Mouse (Mus musculus) limb, embryonic 14.5 days (tissue): ENCODE measurements around the gene Cdk19. TPM values are rescaled to one million over a fixed set of nuclear protein-coding genes. Genes with fewer than 3 reads are reported as not detected.

Source experiments
- ATAC-seq: fragments of 200-750 bp; cut with Nextera tagmentation; 2 replicates; pipeline ENCODE4 v1.8.0; 2017; ENCODE audit warnings: low read depth, moderate number of reproducible peaks, moderate TSS enrichment; ENCODE audit not compliant: low FRiP score
- DNase-seq: peaks from one replicate; pipeline ENCODE4 v3.0.0-alpha.2; 2015; ENCODE audit warnings: low spot score
- H3K27ac ChIP-seq: fragments of 300-500 bp; sonication (generic); replicated peaks from 2 replicates; pipeline ENCODE4 v1.5.1; 2014; ENCODE audit warnings: low read depth, mild to moderate bottlenecking, low read length, moderate library complexity, mixed read lengths
- H3K27me3 ChIP-seq: fragments of 300-500 bp; sonication (generic); 2 replicates; pipeline ENCODE4 v1.6.1; 2014; ENCODE audit warnings: low read length, mixed read lengths; ENCODE audit not compliant: control insufficient read depth, insufficient read depth
- H3K36me3 ChIP-seq: fragments of 300-500 bp; sonication (generic); 2 replicates; pipeline ENCODE4 v1.6.1; 2014; ENCODE audit warnings: mild to moderate bottlenecking, low read length, moderate library complexity, mixed read lengths; ENCODE audit not compliant: control insufficient read depth, insufficient read depth
- H3K4me1 ChIP-seq: fragments of 300-500 bp; sonication (generic); 2 replicates; pipeline ENCODE4 v1.6.1; 2014; ENCODE audit warnings: antibody characterized with exemption, low read length, mixed read lengths; ENCODE audit not compliant: control insufficient read depth, insufficient read depth
- H3K4me2 ChIP-seq: fragments of 300-500 bp; sonication (generic); replicated peaks from 2 replicates; pipeline ENCODE4 v1.6.1; 2014; ENCODE audit warnings: low read depth, mild to moderate bottlenecking, low read length, moderate library complexity; ENCODE audit not compliant: severe bottlenecking
- H3K4me3 ChIP-seq: fragments of 300-500 bp; sonication (generic); replicated peaks from 2 replicates; pipeline ENCODE4 v1.5.1; 2014; ENCODE audit warnings: low read length
- H3K9ac ChIP-seq: fragments of 300-500 bp; sonication (generic); 2 replicates; pipeline ENCODE4 v1.6.1; 2014; ENCODE audit warnings: mild to moderate bottlenecking, low read depth, low read length, moderate library complexity; ENCODE audit not compliant: severe bottlenecking
- H3K9me3 ChIP-seq: fragments of 300-500 bp; sonication (generic); 2 replicates; pipeline ENCODE4 v1.6.1; 2016; ENCODE audit warnings: low read length; ENCODE audit not compliant: control insufficient read depth
- POLR2A ChIP-seq: fragments of 200-500 bp; IDR thresholded peaks from 2 replicates; pipeline ENCODE4 v1.8.0; 2012; ENCODE audit warnings: inconsistent platforms, mild to moderate bottlenecking, moderate library complexity, borderline replicate concordance; ENCODE audit not compliant: insufficient read depth, insufficient read length; ENCODE audit errors: extremely low read depth
- WGBS: fragments of 180-500 bp; shearing (Covaris S2); extraction: QIAGEN DNeasy Blood & Tissue Kit; methylation state at CpG from one replicate; pipeline ENCODE4 v1.1.7; 2014; 5-methylcytosine and 5-hydroxymethylcytosine counted together
- polyA plus RNA-seq, 2 experiments: library from polyadenylated mRNA; depleted of rRNA in 1 of 2; stranded (reverse) in 1 of 2; unstranded in 1 of 2; fragments of >200 nt; fragmentation: Nextera tagmentation in 1 of 2; extraction: Ambion mirVana in 1 of 2; gene quantifications; 2 replicates each; pipeline versions ENCODE4 v1.2.1 to v1.2.3; 2012 to 2014

The Cdk19 gene
- polyA plus RNA-seq, 2 experiments = 12.2 to 13.5 TPM

DNA sequence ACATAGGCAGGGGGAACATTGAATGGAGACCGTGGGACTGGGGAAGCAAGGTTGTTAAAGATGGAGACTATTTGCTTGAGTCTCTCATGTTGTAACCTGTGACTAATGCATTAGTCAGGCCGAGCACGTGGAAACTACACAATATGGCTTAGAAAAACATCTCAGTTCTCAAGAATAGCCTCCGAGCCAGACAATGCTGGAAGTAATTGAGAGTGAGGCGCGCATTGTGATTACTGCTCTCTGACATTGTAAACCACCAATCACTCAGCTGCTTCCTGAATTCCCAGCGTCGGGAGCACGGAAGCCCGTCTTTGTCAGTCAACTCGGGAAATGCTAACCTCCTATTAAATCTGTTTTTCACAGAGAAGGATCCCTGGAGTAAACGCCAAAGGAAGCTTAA, 182.2 kb downstream of the Cdk19 start:
- no peaks in the 10 kb centered on the region for H3K9me3 ChIP-seq
- H3K9ac ChIP-seq = no peak overlapping the region
- ATAC-seq (peak; percentile 46), DNase-seq (no peak)
- H3K4me1 ChIP-seq = peaks cover 5% of the 10 kb centered on the region; the same call in 1 of the 2 replicates
- H3K4me2 ChIP-seq = 0 out of 2 replicates have a peak overlapping the region, but pooled peaks have one; percentile 1
- 41% methylated on average over 12 of the region's 12 CpGs for WGBS
- TF ChIP-seq POLR2A = no peak
- H3K27me3 ChIP-seq = no peaks in the 10 kb centered on the region
- no peaks in the 10 kb centered on the region for H3K36me3 ChIP-seq
- no peak overlapping the region for H3K27ac ChIP-seq
- H3K4me3 ChIP-seq = no peak overlapping the region

DNA sequence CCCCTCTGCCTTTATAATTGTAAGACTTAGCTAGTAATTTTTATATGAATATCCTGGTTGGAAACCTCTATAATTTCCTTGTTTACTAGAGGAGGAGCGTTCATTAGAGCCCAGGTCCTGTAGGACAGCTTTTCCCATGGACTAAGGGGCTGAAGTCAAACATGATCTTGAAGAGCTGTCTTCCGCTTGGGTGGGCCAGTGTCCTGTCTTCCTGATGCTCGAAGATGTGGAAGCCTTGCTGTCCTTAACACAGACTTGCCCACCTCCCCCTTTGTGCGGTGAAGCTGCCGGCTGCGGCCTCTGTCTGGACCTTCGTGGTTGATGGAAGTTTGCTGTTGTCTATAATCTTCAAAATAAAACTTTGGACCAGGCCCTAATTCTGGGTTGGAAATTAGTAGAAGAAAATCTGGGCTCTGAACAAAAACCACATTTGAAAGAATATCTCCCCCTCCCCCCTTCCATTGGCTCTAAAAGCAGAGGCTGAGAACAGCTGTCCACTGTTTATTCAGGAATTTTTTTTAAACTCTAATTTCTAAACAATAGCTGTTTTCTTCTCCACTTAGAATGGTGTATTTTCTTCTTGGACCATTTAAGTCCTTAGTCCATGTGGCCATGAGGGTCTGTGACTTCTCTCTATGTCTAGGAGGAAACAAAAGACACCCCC, 184.1 kb downstream of the Cdk19 start:
- Histone ChIP-seq H3K9me3 (no peaks in the 10 kb centered on the region), H3K27ac (no peak overlapping the region), H3K36me3 (no peaks in the 10 kb centered on the region), H3K27me3 (no peaks in the 10 kb centered on the region), H3K4me3 (no peak overlapping the region), H3K4me1 (peaks cover 7% of the 10 kb centered on the region; the same call in 1 of the 2 replicates), H3K4me2 (no peak overlapping the region), H3K9ac (no peak overlapping the region)
- ATAC-seq (no peak), DNase-seq (no peak)
- 76% methylated on average over 7 of the region's 7 CpGs for WGBS
- TF ChIP-seq POLR2A = no peak

DNA sequence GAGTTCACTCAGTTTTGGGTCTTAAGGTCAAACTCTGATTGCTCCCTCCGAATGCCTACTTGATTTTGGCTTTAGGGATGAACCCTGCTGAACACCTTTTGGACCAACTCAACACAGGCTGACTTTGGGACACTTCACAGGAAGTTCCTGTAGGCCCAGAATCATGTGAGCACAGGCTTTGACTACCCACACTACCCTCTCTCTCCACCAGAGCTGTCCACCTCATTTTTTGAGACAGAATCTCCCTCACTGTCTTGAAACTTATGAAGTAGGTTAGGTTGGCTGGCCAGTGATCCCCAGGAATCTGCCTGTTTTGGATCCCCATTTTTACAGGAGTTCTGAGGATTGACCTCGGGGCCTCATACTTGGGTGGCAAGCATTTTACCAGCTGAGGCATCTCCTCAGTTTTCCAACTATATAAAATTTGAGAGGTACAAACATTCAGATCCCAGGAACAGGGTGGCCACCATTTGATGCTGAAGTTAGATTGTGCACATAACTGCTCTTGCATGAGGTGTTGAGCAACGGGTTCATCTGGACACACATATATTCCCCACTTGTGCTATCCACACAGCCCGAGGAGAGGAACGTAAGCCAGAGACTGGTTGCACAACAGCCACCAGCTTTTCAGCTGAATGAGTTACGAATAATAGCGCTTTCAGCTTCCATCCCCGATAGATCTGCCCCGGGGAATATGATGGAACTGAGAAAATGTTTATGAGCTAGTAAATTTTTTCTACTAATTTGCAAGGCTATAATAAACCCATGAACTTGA, 184.9 kb downstream of the Cdk19 start:
- Histone ChIP-seq H3K9ac (no peak overlapping the region), H3K27ac (no peak overlapping the region), H3K36me3 (no peaks in the 10 kb centered on the region), H3K27me3 (no peaks in the 10 kb centered on the region), H3K4me3 (no peak overlapping the region), H3K4me2 (no peak overlapping the region), H3K9me3 (no peaks in the 10 kb centered on the region), H3K4me1 (peaks cover 7% of the 10 kb centered on the region; the same call in 1 of the 2 replicates)
- DNase-seq (no peak), ATAC-seq (no peak)
- TF ChIP-seq POLR2A = no peak
- 38% methylated on average over 9 of the region's 9 CpGs for WGBS

DNA sequence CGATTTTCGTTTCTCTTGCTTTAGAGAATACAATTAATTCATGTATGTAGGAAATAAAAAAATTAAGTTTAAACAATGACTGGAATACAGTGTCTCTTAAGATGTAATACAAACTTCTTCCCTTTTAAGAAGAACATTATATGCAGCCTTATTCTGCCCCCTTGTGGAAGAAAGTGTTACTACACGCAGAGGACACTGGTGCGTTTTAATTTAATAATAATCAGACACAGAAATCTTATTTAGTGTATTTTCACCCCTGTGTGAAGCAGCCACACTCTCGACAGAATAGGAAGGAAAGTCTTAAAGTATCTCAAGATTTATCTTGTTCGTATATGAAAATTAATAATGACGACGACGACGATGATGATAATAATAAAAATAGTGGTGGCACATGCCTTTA, 185.6 kb downstream of the Cdk19 start:
- H3K4me3 ChIP-seq = no peak overlapping the region
- 32% methylated on average over 10 of the region's 10 CpGs for WGBS
- no peak for ATAC-seq
- no peak overlapping the region for H3K4me2 ChIP-seq
- peak; percentile 77 for DNase-seq
- peaks cover 7% of the 10 kb centered on the region; the same call in 1 of the 2 replicates for H3K4me1 ChIP-seq
- H3K27ac ChIP-seq = no peak overlapping the region
- no peaks in the 10 kb centered on the region for H3K27me3 ChIP-seq
- TF ChIP-seq POLR2A = no peak
- no peak overlapping the region for H3K9ac ChIP-seq
- H3K9me3 ChIP-seq = no peaks in the 10 kb centered on the region
- H3K36me3 ChIP-seq = no peaks in the 10 kb centered on the region

DNA sequence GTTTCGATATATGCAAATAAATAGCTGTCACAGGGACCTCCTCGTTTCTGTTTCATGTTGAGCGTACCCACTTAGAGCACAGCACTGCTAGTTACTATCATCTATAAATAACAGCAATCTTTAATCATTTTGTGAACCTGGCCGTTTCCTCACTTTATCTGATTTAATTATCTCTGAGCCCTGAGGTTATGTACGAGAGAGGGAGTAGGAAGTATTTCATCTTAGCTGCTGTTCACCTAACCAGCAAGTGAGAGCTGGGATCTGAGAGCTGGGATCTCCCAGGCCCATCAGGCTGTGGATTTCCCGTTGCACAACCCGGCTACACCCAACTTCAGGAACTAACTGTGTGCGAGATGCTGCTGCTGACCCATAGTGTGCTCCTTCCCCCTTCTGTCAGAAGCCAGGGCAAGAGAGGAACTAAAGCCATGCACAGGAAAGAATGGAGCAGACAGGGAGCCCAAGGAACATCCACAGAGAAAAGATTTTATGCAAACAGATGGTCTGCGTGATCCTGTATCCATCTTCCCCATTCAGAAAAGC, 186.3 kb downstream of the Cdk19 start:
- Histone ChIP-seq H3K9me3 (no peaks in the 10 kb centered on the region), H3K9ac (no peak overlapping the region), H3K4me1 (peaks cover 13% of the 10 kb centered on the region; the same call in 1 of the 2 replicates), H3K27ac (no peak overlapping the region), H3K36me3 (no peaks in the 10 kb centered on the region), H3K27me3 (no peaks in the 10 kb centered on the region), H3K4me3 (no peak overlapping the region), H3K4me2 (no peak overlapping the region)
- ATAC-seq (no peak), DNase-seq (no peak)
- TF ChIP-seq POLR2A = no peak
- WGBS = 62% methylated on average over 9 of the region's 9 CpGs
